Mouse (Mus musculus) C2C12 (cell line): ENCODE measurements around the gene Cdkn1c. TPM values are rescaled to one million over a fixed set of nuclear protein-coding genes. Genes with fewer than 3 reads are reported as not detected.

Experiments
- H3K27me3 ChIP-seq: one replicate; pipeline ENCODE4 v1.6.1; 2011; ENCODE audit not compliant: control insufficient read depth, insufficient read depth, insufficient read length
- H3K36me3 ChIP-seq: one replicate; pipeline ENCODE4 v1.6.1; 2011; ENCODE audit not compliant: control insufficient read depth, insufficient read depth
- H3K4me3 ChIP-seq: one replicate; pipeline ENCODE4 v1.5.1; 2011; ENCODE audit warnings: mild to moderate bottlenecking, control low read depth; ENCODE audit not compliant: poor library complexity, insufficient read depth, severe bottlenecking
- H3K79me2 ChIP-seq: one replicate; pipeline ENCODE4 v1.6.1; 2011; ENCODE audit not compliant: control insufficient read depth, insufficient read depth
- H3K79me3 ChIP-seq: one replicate; pipeline ENCODE4 v1.6.1; 2011; ENCODE audit warnings: low read depth, control low read depth
- H3ac ChIP-seq: one replicate; pipeline ENCODE3; 2011; ENCODE audit warnings: low read depth; ENCODE audit not compliant: control insufficient read depth, insufficient read length
- CEBPB ChIP-seq: IDR thresholded peaks from one replicate; pipeline ENCODE4 v1.6.1; 2011; ENCODE audit warnings: low read depth, mild to moderate bottlenecking, control low read depth, moderate library complexity
- CTCF ChIP-seq: IDR thresholded peaks from one replicate; pipeline ENCODE4 v1.5.1; 2011; ENCODE audit not compliant: control insufficient read depth, insufficient read depth, insufficient read length
- FOSL1 ChIP-seq: IDR thresholded peaks from one replicate; pipeline ENCODE4 v1.8.0; 2011; ENCODE audit warnings: mild to moderate bottlenecking, low read length; ENCODE audit not compliant: poor library complexity, insufficient read depth, severe bottlenecking
- MAX ChIP-seq: IDR thresholded peaks from one replicate; pipeline ENCODE4 v1.6.1; 2011; ENCODE audit warnings: mild to moderate bottlenecking, control low read depth
- MYOD1 ChIP-seq: IDR thresholded peaks from one replicate; pipeline ENCODE4 v1.6.1; 2011; ENCODE audit warnings: low read depth; ENCODE audit not compliant: control insufficient read depth, insufficient read length
- MYOG ChIP-seq: IDR thresholded peaks from one replicate; pipeline ENCODE4 v1.6.1; 2011; ENCODE audit not compliant: control insufficient read depth, insufficient read length; ENCODE audit errors: extremely low read depth
- USF1 ChIP-seq: IDR thresholded peaks from one replicate; pipeline ENCODE4 v1.6.1; 2011; ENCODE audit warnings: low read depth, mild to moderate bottlenecking, control low read depth, moderate library complexity
- polyA plus RNA-seq: library from polyadenylated mRNA; unstranded; fragments of >200 nt; fragmentation: generic; extraction: Trizol; gene quantifications from one replicate; pipeline ENCODE4 v1.2.1, GENCODE M21; 2012; ENCODE audit warnings: missing spikeins

Cdkn1c gene
- polyA plus RNA-seq, 1 experiment: 2.3 TPM

DNA sequence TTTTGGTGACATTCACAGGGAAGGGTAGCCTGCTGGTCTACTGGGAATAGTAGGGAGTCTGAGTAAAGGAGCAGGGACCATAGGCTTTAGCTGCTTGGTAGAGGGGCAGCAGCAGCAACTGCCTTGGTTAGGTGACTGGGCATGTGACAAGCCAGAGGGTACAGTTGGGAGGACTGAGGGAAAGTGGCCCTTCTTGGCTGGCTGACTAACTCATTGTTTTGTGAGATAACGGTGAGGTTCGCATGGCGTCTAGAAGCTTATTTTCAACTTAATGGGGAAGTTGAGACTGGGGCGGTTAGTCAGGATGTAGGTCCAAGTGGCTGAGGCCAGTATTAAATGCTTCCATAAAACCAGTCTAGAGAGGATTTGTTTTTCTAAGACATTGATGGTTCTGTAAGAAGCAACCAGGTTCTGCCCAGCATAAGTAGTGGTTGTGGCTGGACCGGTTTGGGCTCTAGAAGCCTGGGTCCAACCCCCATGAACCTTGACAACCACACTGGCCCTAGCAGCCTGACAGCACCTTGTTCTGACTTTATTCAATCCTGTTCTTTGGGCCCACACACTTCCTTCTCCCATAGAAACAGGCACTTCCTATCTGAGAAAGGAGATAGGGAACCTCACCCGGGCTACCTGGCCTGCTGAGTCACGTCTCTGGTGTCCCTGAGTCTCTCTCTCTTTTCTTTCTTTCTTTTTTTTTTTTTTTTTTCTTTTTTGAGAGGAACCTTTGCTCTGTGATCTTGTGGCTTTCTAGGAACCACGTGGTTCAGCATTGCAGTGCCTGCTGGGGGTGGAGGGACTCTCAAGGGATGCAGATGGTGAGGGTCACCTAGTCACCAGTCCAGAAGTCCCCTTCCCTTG, 34.5 kb upstream of the Cdkn1c start:
- Histone ChIP-seq H3K4me3 (no peak overlapping the region), H3K36me3 (no peaks in the 10 kb centered on the region), H3K79me2 (no peaks in the 10 kb centered on the region), H3K79me3 (no peaks in the 10 kb centered on the region), H3K27me3 (peaks cover 55% of the 10 kb centered on the region), H3ac (no peak overlapping the region)
- TF ChIP-seq MYOG (no peak), USF1 (no peak), CTCF (no peak), FOSL1 (no peak), MYOD1 (no peak), MAX (no peak), CEBPB (no peak)

DNA sequence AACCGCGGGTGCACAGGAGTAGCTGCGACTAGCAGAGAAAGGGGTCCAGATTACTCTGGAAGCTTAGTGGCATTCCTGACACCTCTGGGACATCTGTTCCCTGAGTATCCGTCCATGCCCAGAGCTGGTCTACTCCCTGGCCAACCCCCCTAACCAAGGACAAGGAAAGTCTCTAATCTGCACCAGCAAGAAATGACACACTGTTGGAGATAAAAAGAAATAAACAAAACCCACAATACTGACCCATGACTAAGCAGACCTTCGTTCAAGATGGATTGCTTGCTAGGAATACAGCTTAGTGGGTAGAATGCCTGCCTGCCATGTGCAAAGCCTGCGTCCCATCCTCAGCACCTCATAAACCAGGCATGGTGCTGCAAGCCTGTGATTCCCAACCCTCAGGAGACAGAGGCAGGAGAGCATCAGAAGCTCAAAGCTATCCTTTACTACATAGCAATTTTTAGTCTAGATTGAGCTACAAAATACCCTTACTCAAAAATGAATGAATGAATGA, 32.8 kb upstream of the Cdkn1c start:
- peaks cover 57% of the 10 kb centered on the region for H3K27me3 ChIP-seq
- TF ChIP-seq USF1: no peak
- TF ChIP-seq MAX: no peak
- TF ChIP-seq MYOG: no peak
- H3K4me3 ChIP-seq: no peak overlapping the region
- no peaks in the 10 kb centered on the region for H3K79me3 ChIP-seq
- H3ac ChIP-seq: no peak overlapping the region
- H3K36me3 ChIP-seq: no peaks in the 10 kb centered on the region
- H3K79me2 ChIP-seq: no peaks in the 10 kb centered on the region

DNA sequence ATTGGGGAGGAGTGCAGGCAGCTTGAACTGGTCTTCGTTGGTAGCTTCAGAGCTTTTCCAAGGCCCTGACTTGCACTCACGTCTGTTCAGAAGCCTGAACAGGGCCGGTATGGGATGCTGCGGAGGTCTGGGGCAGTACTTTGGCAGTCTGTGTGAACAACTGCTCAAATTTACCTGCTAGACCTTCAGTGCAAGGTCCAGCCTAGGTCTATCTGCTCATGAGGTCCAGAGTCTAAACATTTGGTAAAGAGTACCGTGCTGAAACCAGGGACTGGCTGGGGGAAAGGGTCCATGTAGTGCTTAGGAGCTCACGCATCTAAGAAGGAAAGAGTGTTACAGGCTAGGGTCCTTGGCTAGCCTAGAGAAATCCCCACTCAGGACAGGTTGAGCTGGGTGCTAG, 28.9 kb upstream of the Cdkn1c start:
- Histone ChIP-seq H3ac (no peak overlapping the region), H3K79me2 (no peaks in the 10 kb centered on the region), H3K79me3 (no peaks in the 10 kb centered on the region), H3K27me3 (peaks cover 61% of the 10 kb centered on the region), H3K4me3 (no peak overlapping the region), H3K36me3 (no peaks in the 10 kb centered on the region)
- no peak for TF ChIP-seq MAX
- no peak for TF ChIP-seq MYOG
- TF ChIP-seq MYOD1: no peak
- TF ChIP-seq FOSL1: no peak
- no peak for TF ChIP-seq USF1
- TF ChIP-seq CTCF: no peak
- no peak for TF ChIP-seq CEBPB

DNA sequence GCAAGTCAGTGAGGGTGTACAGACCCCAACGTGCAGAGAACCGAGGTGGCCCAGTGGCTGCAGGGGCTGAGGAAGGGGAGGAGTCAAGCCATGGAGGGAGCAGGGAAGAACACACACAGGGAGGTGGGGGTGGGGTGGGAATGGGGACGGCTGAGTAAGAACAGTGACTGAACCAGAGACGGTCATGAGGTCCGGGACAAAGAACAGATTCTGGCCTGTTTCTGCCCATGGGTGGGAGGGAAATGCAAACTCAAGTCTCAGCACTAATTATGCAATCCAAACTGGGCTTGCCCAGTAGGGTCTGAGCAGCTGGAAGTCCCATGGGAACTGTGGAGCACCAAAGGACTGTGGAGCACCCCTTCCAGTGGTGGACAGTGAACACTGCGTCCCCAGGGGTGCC, 21.7 kb upstream of the Cdkn1c start:
- Histone ChIP-seq H3K79me2 (no peaks in the 10 kb centered on the region), H3K79me3 (no peaks in the 10 kb centered on the region), H3K36me3 (no peaks in the 10 kb centered on the region), H3K27me3 (peaks cover 21% of the 10 kb centered on the region), H3K4me3 (no peak overlapping the region), H3ac (no peak overlapping the region)
- TF ChIP-seq USF1: no peak

DNA sequence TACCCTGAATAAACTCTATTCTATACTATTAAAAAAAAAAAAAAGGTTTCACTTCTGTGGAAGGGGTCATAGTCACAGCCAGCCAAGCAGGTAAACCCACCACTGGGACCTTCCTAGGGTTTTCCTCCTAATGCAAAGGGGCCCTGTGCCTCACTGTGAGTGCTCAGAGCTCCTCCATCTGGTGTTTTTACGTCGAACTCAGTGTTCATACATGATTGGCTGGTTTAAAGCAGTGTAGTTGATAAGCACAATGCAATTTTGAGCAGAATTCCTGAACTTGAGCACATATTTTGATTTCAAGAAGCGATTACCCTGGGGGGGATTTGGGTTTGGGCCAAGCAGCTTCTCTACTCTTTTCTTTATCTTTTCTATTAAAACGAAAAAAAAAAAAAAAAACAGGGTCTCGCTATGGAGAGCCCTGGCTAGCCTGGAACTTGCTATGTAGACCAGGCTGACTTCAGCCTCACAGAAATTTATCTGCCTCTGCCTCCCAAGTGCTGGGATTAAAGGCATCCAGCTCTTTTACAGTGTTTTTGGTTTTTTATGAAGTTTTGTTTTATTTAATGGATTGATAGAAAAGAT, 21.0 kb upstream of the Cdkn1c start:
- H3ac ChIP-seq: no peak overlapping the region
- H3K36me3 ChIP-seq: no peaks in the 10 kb centered on the region
- peaks cover 21% of the 10 kb centered on the region for H3K27me3 ChIP-seq
- no peaks in the 10 kb centered on the region for H3K79me3 ChIP-seq
- TF ChIP-seq CEBPB: no peak
- TF ChIP-seq USF1: no peak
- TF ChIP-seq FOSL1: no peak
- TF ChIP-seq MYOD1: no peak
- TF ChIP-seq MAX: no peak
- no peak for TF ChIP-seq MYOG
- no peak for TF ChIP-seq CTCF
- H3K4me3 ChIP-seq: no peak overlapping the region
- no peaks in the 10 kb centered on the region for H3K79me2 ChIP-seq

DNA sequence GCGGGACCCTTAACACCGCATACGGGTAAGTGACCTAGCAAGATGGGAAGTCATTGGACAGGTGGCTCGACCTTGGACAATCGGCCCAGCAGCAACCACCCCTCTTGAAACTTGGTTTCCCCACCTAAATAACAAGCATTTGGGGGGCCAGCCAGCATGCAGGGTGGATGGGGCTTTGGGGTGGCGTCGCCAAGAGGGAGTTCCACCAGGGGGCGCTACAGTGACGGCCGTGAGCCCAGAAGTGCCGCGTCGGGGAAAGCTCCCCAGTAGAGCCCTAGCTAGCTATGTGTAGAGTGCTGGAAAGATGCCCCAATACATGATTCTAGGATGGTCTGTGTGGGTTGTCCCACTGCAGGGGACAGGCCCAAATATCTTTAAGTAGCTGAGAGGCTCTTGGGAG, 19.6 kb upstream of the Cdkn1c start:
- Histone ChIP-seq H3ac (no peak overlapping the region), H3K27me3 (peaks cover 13% of the 10 kb centered on the region), H3K36me3 (no peaks in the 10 kb centered on the region), H3K79me2 (no peaks in the 10 kb centered on the region), H3K79me3 (no peaks in the 10 kb centered on the region), H3K4me3 (no peak overlapping the region)
- TF ChIP-seq CTCF (peak; percentile 67), MYOD1 (no peak), FOSL1 (no peak), MYOG (no peak), CEBPB (no peak)
